Mouse (Mus musculus) Patski (cell line): Measurements from ENCODE around the gene Trak1. TPM values are rescaled to one million over a fixed set of nuclear protein-coding genes. Genes with fewer than 3 reads are reported as not detected.

ENCODE experiments used
- ATAC-seq: fragments of 100-300 bp; one replicate; pipeline ENCODE4 v1.8.0; 2021
- CTCF ChIA-PET: fragments of 350-600 bp; sonication (Branson Sonifier 250); formaldehyde crosslinking; loops from one replicate; lab custom pipeline; 2022; ENCODE audit warnings: inconsistent platforms; lab: Charles Lee
- POLR2A ChIA-PET: fragments of 350-600 bp; sonication (Branson Sonifier 250); formaldehyde crosslinking; loops from one replicate; lab custom pipeline; 2022; ENCODE audit warnings: antibody characterized with exemption, inconsistent platforms; lab: Charles Lee
- DNase-seq: peaks from one replicate; pipeline ENCODE4 v3.0.0-alpha.2; 2011; ENCODE audit warnings: low read depth, low spot score
- H3K27me3 ChIP-seq: fragments of 371-371 bp; one replicate; pipeline ENCODE4 v1.5.1; 2021
- CTCF ChIP-seq: fragments of 100-300 bp; IDR thresholded peaks from one replicate; pipeline ENCODE4 v1.5.1; 2021
- in situ Hi-C: fragments of 300-500 bp; cut with MboI; formaldehyde crosslinking; loops from 3 replicates; pipeline ENCODE4 v1.11.1; 2018; ENCODE audit warnings: low pct_unique_long_range_greater_than_20kb, mixed read lengths
- polyA plus RNA-seq: library from polyadenylated mRNA; unstranded; gene quantifications from one replicate; pipeline ENCODE4 v1.2.3, GENCODE M21; 2021

Trak1 gene
- polyA plus RNA-seq, 1 experiment from 2014 or later = 49.4 TPM

DNA sequence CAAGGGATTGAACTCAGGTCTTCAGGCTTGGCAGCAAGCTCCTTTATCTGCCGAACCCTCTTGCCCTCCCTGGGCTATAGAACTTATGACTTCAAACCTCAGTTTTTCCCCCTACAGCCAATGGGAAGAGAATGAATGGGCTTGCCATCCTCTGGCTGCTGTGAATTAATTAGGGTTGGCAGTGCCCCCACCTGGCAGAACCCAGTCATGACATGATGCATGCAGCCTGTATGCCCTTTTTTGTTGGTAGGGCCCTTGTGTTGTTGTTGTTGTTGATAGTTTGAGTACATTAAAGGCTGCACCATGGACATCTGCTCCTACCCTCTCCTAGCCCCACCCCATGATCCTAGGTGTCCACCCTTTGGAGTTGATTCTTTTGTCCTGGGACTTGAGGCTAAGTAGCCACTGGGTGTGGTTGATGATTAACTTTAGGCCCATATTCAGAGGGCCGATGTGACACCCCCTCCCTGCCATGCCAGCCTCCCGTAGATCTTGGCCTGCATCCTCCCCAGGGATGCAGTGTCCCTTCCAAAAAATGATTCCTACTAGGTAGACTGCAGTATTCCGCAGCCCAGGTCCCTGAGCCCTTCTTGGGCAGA lies 57.6 kb downstream of the Trak1 start:
- no peak for TF ChIP-seq CTCF
- H3K27me3 ChIP-seq = no peaks in the 10 kb centered on the region
- in situ Hi-C loops = loop anchor here (10.0 kb wide), 1 partner anchor 50 kb away; no protein-coding TSS in a partner anchor
- CTCF ChIA-PET = interaction anchor here (1.0 to 1.4 kb wide), 3 partner anchors 17 to 115 kb away, joined by 3 to 4 read pairs (median 3); no protein-coding TSS in a partner anchor
- POLR2A ChIA-PET = interaction anchor here (0.9 kb wide), 1 partner anchor 15 kb away, joined by 3 read pairs; no protein-coding TSS in a partner anchor
- ATAC-seq = peak; percentile 10
- DNase-seq = no peak

- DNase-seq (no peak), ATAC-seq (peak; percentile 61)
- in situ Hi-C loops = loop anchor here (10.0 kb wide), 1 partner anchor 51 kb away; no protein-coding TSS in a partner anchor
- ChIA-PET CTCF (interaction anchor here (1.3 to 1.6 kb wide), 3 partner anchors 7 to 116 kb away, joined by 3 read pairs; no protein-coding TSS in a partner anchor), POLR2A (interaction anchor here (1.0 kb wide), 1 partner anchor 19 kb away, joined by 3 read pairs; no protein-coding TSS in a partner anchor)
- no peak for TF ChIP-seq CTCF
- no peaks in the 10 kb centered on the region for H3K27me3 ChIP-seq
Measured at GRCm38 (mm10) chr9:121355431-121356141, 58.3 kb downstream of the Trak1 start.

GRCm38 (mm10) chr9:121357102-121357501 lies 59.8 kb downstream of the Trak1 start:
- no peak for TF ChIP-seq CTCF
- ChIA-PET POLR2A (no interaction called here), CTCF (interaction anchor here (1.3 to 1.6 kb wide), 2 partner anchors 9 to 19 kb away, joined by 3 to 4 read pairs; no protein-coding TSS in a partner anchor)
- in situ Hi-C loops = loop anchor here (10.0 kb wide), 1 partner anchor 52 kb away; no protein-coding TSS in a partner anchor
- no peaks in the 10 kb centered on the region for H3K27me3 ChIP-seq
- ATAC-seq (no peak), DNase-seq (no peak)

- DNase-seq (no peak), ATAC-seq (no peak)
- POLR2A ChIA-PET = no interaction called here
- no peaks in the 10 kb centered on the region for H3K27me3 ChIP-seq
- no peak for TF ChIP-seq CTCF
- CTCF ChIA-PET = interaction anchor here (1.3 to 1.6 kb wide), 2 partner anchors 9 to 18 kb away, joined by 3 to 4 read pairs; no protein-coding TSS in a partner anchor
- in situ Hi-C loops = loop anchor here (10.0 kb wide), 1 partner anchor 53 kb away; no protein-coding TSS in a partner anchor
Measured at GRCm38 (mm10) chr9:121357582-121358275, 60.4 kb downstream of the Trak1 start.

- DNase-seq = no peak
- in situ Hi-C loops = loop anchor here (10.0 kb wide), 1 partner anchor 54 kb away; no protein-coding TSS in a partner anchor
- CTCF ChIA-PET = no interaction called here
- no peaks in the 10 kb centered on the region for H3K27me3 ChIP-seq
- ATAC-seq = no peak
- TF ChIP-seq CTCF = no peak
- POLR2A ChIA-PET = interaction anchor here (1.0 kb wide), 1 partner anchor 11 kb away, joined by 9 read pairs; no protein-coding TSS in a partner anchor
Measured at GRCm38 (mm10) chr9:121358418-121358817, 61.1 kb downstream of the Trak1 start.

- no peak for TF ChIP-seq CTCF
- in situ Hi-C loops = loop anchor here (10.0 kb wide), 1 partner anchor 55 kb away; no protein-coding TSS in a partner anchor
- DNase-seq = no peak
- H3K27me3 ChIP-seq = no peaks in the 10 kb centered on the region
- POLR2A ChIA-PET = interaction anchor here (1.0 kb wide), 1 partner anchor 10 kb away, joined by 9 read pairs; no protein-coding TSS in a partner anchor
- CTCF ChIA-PET = no interaction called here
- no peak for ATAC-seq
Measured at GRCm38 (mm10) chr9:121359266-121359972, 62.1 kb downstream of the Trak1 start.

GRCm38 (mm10) chr9:121360327-121360954 lies 63.1 kb downstream of the Trak1 start:
- in situ Hi-C loops = loop anchor here (5.0 kb wide), 1 partner anchor 783 kb away; no protein-coding TSS in a partner anchor
- no peak for TF ChIP-seq CTCF
- DNase-seq (no peak), ATAC-seq (no peak)
- ChIA-PET POLR2A (no interaction called here), CTCF (no interaction called here)
- H3K27me3 ChIP-seq = no peaks in the 10 kb centered on the region

DNA sequence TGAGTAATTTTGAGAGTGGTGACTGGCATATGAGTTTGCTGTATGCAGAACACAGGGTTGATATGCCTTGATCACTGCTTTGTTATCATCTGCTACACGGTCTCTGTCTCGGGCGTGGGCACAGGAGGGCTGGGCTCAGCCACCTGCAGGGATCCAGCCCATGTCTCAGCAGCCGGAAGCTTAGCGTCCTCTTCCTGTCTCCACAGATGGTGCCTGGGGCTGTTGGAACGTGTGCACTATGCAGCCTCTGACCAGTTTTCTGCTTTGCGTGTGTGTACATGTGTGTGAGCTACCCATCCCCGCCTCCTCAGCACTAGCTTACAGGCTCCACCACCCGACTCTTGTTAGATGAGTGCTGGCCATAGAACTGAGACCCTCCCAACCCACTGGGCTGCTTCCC lies 63.7 kb downstream of the Trak1 start:
- in situ Hi-C loops = loop anchor here (5.0 kb wide), 1 partner anchor 784 kb away; no protein-coding TSS in a partner anchor
- H3K27me3 ChIP-seq = no peaks in the 10 kb centered on the region
- no peak for TF ChIP-seq CTCF
- POLR2A ChIA-PET = no interaction called here
- ATAC-seq = no peak
- CTCF ChIA-PET = no interaction called here
- DNase-seq = no peak

GRCm38 (mm10) chr9:121363932-121364331 lies 66.6 kb downstream of the Trak1 start:
- POLR2A ChIA-PET = interaction anchor here (0.6 kb wide), 1 partner anchor 1224 kb away, joined by 3 read pairs; no protein-coding TSS in a partner anchor
- TF ChIP-seq CTCF = no peak
- CTCF ChIA-PET = no interaction called here
- DNase-seq (no peak), ATAC-seq (no peak)
- no peaks in the 10 kb centered on the region for H3K27me3 ChIP-seq
- in situ Hi-C loops = loop anchor here (5.0 kb wide), 1 partner anchor 787 kb away; no protein-coding TSS in a partner anchor
